Mouse (Mus musculus): Measurements from ENCODE around the gene Vmn1r124.
"Not testable (repeated sequence)": the region's sequence is repeated elsewhere in the genome, so short reads cannot be mapped to it uniquely, and the experiment has no call there.

Vmn1r124 gene

DNA sequence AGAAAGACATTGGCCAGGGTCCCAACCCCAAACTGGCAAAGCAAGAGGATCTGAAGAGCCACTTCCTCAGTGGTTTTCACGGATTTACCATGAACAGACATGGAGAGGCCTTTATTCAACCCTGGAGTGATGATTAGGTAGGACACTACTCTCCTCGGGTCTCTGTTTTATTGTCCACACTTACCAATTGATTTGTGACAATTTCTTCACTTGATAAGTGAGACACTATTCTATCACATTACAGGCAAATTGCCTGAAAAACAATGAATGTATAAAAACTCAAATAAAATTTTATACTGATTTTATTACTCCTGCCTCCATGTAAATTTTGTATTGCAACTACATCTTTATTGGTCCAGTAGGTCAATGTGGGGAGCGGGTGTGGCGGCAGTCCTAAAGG lies at the start of gene Vmn1r124:
Gene Vmn1r124, minus strand, starts transcription at position 101 of the 400 bp plus-strand sequence.
- not testable (repeated sequence) for DNase-seq (ENCODE audit: low read depth)

GRCm38 (mm10) chr7:21301367-21301766 lies 41.0 kb upstream of the Vmn1r124 start, which contains the start of gene Vmn1r126:
TSS of gene Vmn1r126 (minus strand) at chr7:21301467.
- not testable (repeated sequence) for DNase-seq (ENCODE audit: low read depth)

DNA sequence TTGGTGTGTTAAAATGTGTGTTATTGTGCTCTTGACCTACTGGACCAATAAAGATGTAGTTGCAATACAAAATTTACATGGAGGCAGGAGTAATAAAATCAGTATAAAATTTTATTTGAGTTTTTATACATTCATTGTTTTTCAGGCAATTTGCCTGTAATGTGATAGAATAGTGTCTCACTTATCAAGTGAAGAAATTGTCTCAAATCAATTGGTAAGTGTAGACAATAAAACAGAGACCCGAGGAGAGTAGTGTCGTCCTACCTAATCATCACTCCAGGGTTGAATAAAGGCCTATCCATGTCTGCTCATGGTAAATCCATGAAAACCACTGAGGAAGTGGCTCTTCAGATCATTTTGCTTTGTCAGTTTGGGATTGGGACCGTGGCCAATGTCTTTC lies 11.5 kb upstream of the Vmn1r124 start, which contains the start of gene Vmn1r125:
Gene Vmn1r125, plus strand, starts transcription at position 301 of the 400 bp plus-strand sequence.
- not testable (repeated sequence) for DNase-seq (ENCODE audit: low read depth)
